Mouse (Mus musculus) C2C12 (cell line): ENCODE measurements at regions not wholly inside any gene's neighbourhood (a gene's known extent, or its start where the extent isn't known, plus 50 kb on each side); places are given as distances from the start of the nearest gene placed in this dataset.

Source experiments
- CTCF ChIP-seq: IDR thresholded peaks from one replicate; pipeline ENCODE4 v1.5.1; 2011; ENCODE audit not compliant: control insufficient read depth, insufficient read depth, insufficient read length
- MAX ChIP-seq: IDR thresholded peaks from one replicate; pipeline ENCODE4 v1.6.1; 2011; ENCODE audit warnings: mild to moderate bottlenecking, control low read depth
- MYOD1 ChIP-seq: IDR thresholded peaks from one replicate; pipeline ENCODE4 v1.6.1; 2011; ENCODE audit warnings: low read depth; ENCODE audit not compliant: control insufficient read depth, insufficient read length
- MYOG ChIP-seq: IDR thresholded peaks from one replicate; pipeline ENCODE4 v1.6.1; 2011; ENCODE audit not compliant: control insufficient read depth, insufficient read length; ENCODE audit errors: extremely low read depth
- USF1 ChIP-seq: IDR thresholded peaks from one replicate; pipeline ENCODE4 v1.6.1; 2011; ENCODE audit warnings: low read depth, mild to moderate bottlenecking, control low read depth, moderate library complexity

DNA sequence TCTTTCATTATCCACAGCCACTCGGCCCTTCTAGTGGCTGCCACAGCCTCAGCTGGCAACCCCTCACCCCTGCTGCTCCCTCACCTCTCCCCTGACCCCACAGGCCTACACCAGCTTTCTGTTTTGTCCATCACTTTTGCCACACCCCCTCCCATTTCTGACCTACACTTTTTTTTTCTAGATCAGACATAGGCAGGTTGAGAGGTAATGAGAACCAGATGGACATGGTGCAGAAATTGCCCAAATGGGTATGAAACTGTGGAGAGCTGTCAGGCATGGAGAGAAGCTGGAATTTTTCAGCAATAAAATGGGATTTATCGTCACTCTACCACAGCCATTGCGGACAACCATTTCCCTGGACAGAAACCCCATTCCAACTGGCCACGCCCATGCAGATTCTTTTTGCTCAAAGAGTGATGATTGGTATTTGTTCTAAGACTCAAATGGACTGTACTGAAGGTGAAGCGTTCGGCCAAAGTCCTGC is 260.2 kb downstream of the Meis1 start:
- TF ChIP-seq CTCF (no peak), MAX (no peak), USF1 (no peak), MYOD1 (no peak), MYOG (no peak)
